Mouse (Mus musculus): ENCODE data around the gene Fbxw8.

DNA sequence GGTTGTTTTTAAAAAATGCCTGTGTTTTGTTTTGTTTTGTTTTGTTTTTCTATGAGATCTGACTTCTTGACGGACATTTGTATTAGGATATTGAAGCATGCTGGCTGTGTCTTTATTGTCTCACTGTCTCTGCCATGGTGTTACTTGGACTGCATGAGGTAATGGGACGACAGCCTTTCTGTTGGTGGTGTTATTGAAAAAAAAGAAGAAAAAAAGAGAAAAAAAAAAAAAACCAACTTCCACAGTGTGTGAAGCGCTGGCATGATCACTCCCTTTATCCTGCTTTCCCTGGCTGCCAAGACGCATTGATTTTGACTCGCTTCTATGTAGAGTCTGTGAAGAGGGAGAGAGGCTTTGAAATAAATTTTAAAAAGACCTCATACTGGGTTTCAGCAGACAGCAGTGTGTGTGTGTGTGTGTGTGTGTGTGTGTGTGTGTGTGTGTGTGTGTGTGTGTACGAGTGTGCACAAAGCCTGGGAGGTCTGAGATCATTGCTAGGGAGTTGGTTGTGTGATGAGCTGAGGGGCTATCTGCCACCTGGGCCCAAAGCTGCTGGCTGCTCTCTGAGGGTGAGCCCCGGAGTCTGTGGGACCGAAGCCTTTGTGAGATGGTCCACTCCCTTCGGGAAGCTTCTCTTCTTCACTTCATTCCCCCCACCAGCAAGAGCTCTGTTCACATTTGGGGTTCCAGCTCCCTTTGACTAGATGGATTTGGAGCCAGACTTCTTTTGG is 31.8 kb upstream of the Fbxw8 start:
- TF ChIP-seq EP300 (IDR thresholded peaks at IDR 0.05; ENCODE audit: low read depth) (no peak), CTCF (IDR thresholded peaks at IDR 0.05; ENCODE audit: low read depth) (no peak)

Measured in liver, embryonic 14.5 days (tissue).